Mouse (Mus musculus) CH12.LX (cell line): ENCODE data around the gene Rhobtb3. TPM values are rescaled to one million over a fixed set of nuclear protein-coding genes. Genes with fewer than 3 reads are reported as not detected.

ENCODE experiments used
- DNase-seq: peaks from one replicate; pipeline ENCODE4 v3.0.0-alpha.2; 2013; ENCODE audit errors: extremely low read depth
- H3K27ac ChIP-seq: 2 replicates; pipeline ENCODE4 v1.5.1; 2012; ENCODE audit warnings: low read depth, mild to moderate bottlenecking, control low read depth, moderate library complexity; ENCODE audit not compliant: insufficient read depth
- H3K27me3 ChIP-seq: replicated peaks from 2 replicates; pipeline ENCODE3; 2012; ENCODE audit warnings: inconsistent platforms
- H3K36me3 ChIP-seq, 2 experiments: replicated peaks in 1 of 2; 2 replicates each; pipeline versions ENCODE3 to v1.6.1; 2012; ENCODE audit warnings: inconsistent platforms in 1 of 2, low read length in 1 of 2, mild to moderate bottlenecking in 1 of 2, mixed read lengths in 1 of 2, moderate library complexity in 1 of 2; ENCODE audit not compliant: control insufficient read depth in 1 of 2, insufficient read depth in 1 of 2
- H3K4me1 ChIP-seq, 2 experiments: 2 replicates each; pipeline ENCODE4 v1.6.1; 2012; ENCODE audit warnings: inconsistent platforms in 1 of 2, moderate library complexity in 1 of 2; ENCODE audit not compliant: insufficient read depth in 2 of 2, control insufficient read depth in 1 of 2
- H3K4me2 ChIP-seq: 2 replicates; pipeline ENCODE4 v1.6.1; 2012; ENCODE audit warnings: low read depth, mild to moderate bottlenecking, control low read depth; ENCODE audit not compliant: poor library complexity, insufficient read depth, severe bottlenecking
- H3K4me3 ChIP-seq, 3 experiments: fragments of 150-350 bp in 1 of 3; sonication (generic) in 1 of 3; replicated peaks in 1 of 3; 2 replicates each; pipeline versions ENCODE3 to v1.5.1; 2011 to 2012; ENCODE audit warnings: low read depth in 2 of 3, low read length in 2 of 3, mild to moderate bottlenecking in 2 of 3, moderate library complexity in 2 of 3, control low read depth in 1 of 3, improper control_type of control experiment in 1 of 3, inconsistent platforms in 1 of 3, mixed read lengths in 1 of 3; ENCODE audit not compliant: poor library complexity in 1 of 3
- H3K79me2 ChIP-seq: replicated peaks from 2 replicates; pipeline ENCODE4 v1.6.1; 2012; ENCODE audit warnings: mild to moderate bottlenecking, moderate library complexity; ENCODE audit not compliant: control insufficient read depth, poor library complexity, insufficient read depth, severe bottlenecking; ENCODE audit errors: extremely low read depth
- H3K9ac ChIP-seq: 2 replicates; pipeline ENCODE4 v1.6.1; 2012; ENCODE audit warnings: low read depth, mild to moderate bottlenecking, control low read depth, moderate library complexity; ENCODE audit not compliant: insufficient read depth
- H3K9me3 ChIP-seq: replicated peaks from 2 replicates; pipeline ENCODE3; 2012; ENCODE audit warnings: low read length, inconsistent platforms, mixed read lengths
- CHD2 ChIP-seq: IDR thresholded peaks from 2 replicates; pipeline ENCODE4 v1.6.1; 2011; ENCODE audit warnings: low read length, improper control_type of control experiment
- CTCF ChIP-seq, 2 experiments: IDR thresholded peaks in 1 of 2; conservative IDR thresholded peaks in 1 of 2; 2 replicates each; pipeline ENCODE4 v1.5.1; 2011 to 2012; ENCODE audit warnings: low read depth in 2 of 2, low read length in 2 of 2, improper control_type of control experiment in 1 of 2, inconsistent platforms in 1 of 2, mild to moderate bottlenecking in 1 of 2, moderate library complexity in 1 of 2
- E2F4 ChIP-seq: IDR thresholded peaks from 2 replicates; pipeline ENCODE4 v1.6.1; 2011; ENCODE audit warnings: low read depth, low read length, improper control_type of control experiment; ENCODE audit not compliant: insufficient replicate concordance
- ELF1 ChIP-seq: IDR thresholded peaks from 2 replicates; pipeline ENCODE4 v1.6.1; 2014; ENCODE audit warnings: low read depth, mild to moderate bottlenecking, inconsistent platforms, low read length, improper control_type of control experiment
- EP300 ChIP-seq: IDR thresholded peaks from 2 replicates; pipeline ENCODE4 v1.6.1; 2011; ENCODE audit warnings: low read length, improper control_type of control experiment
- ETS1 ChIP-seq: conservative IDR thresholded peaks from 2 replicates; pipeline ENCODE4 v1.6.1; 2012; ENCODE audit warnings: low read depth, mild to moderate bottlenecking, inconsistent platforms, low read length, improper control_type of control experiment, moderate library complexity
- GABPA ChIP-seq: IDR thresholded peaks from 2 replicates; pipeline ENCODE4 v1.6.1; 2012; ENCODE audit warnings: low read depth, low read length, improper control_type of control experiment, inconsistent platforms; ENCODE audit not compliant: insufficient replicate concordance
- JUN ChIP-seq: IDR thresholded peaks from 2 replicates; pipeline ENCODE4 v1.6.1; 2011; ENCODE audit warnings: low read depth, mild to moderate bottlenecking, low read length, improper control_type of control experiment, moderate library complexity; ENCODE audit not compliant: insufficient read depth
- JUND ChIP-seq: conservative IDR thresholded peaks from 2 replicates; pipeline ENCODE4 v1.6.1; 2011; ENCODE audit warnings: low read depth, low read length, improper control_type of control experiment
- KAT2A ChIP-seq: IDR thresholded peaks from 2 replicates; pipeline ENCODE4 v1.6.1; 2012; ENCODE audit warnings: low read length, improper control_type of control experiment, inconsistent platforms; ENCODE audit not compliant: insufficient replicate concordance
- MAFK ChIP-seq: IDR thresholded peaks from 2 replicates; pipeline ENCODE4 v1.6.1; 2011; ENCODE audit warnings: low read length, improper control_type of control experiment; ENCODE audit not compliant: insufficient replicate concordance
- MAX ChIP-seq: IDR thresholded peaks from 2 replicates; pipeline ENCODE4 v1.6.1; 2011; ENCODE audit warnings: low read length, improper control_type of control experiment
- MAZ ChIP-seq: IDR thresholded peaks from 2 replicates; pipeline ENCODE4 v1.6.1; 2012; ENCODE audit warnings: low read depth, mild to moderate bottlenecking, inconsistent platforms, low read length, improper control_type of control experiment, moderate library complexity
- MYC ChIP-seq: IDR thresholded peaks from 2 replicates; pipeline ENCODE4 v1.6.1; 2011; ENCODE audit warnings: low read depth, mild to moderate bottlenecking, improper control_type of control experiment, low read length
- NRF1 ChIP-seq: IDR thresholded peaks from 2 replicates; pipeline ENCODE4 v1.6.1; 2014; ENCODE audit warnings: low read depth, mild to moderate bottlenecking, inconsistent platforms, low read length, improper control_type of control experiment, moderate library complexity
- RAD21 ChIP-seq: IDR thresholded peaks from 2 replicates; pipeline ENCODE4 v1.6.1; 2011; ENCODE audit warnings: low read depth, mild to moderate bottlenecking, low read length, improper control_type of control experiment, moderate library complexity
- RCOR1 ChIP-seq: conservative IDR thresholded peaks from 2 replicates; pipeline ENCODE4 v1.6.1; 2012; ENCODE audit warnings: low read depth, mild to moderate bottlenecking, inconsistent platforms, low read length, improper control_type of control experiment
- SMC3 ChIP-seq: IDR thresholded peaks from 2 replicates; pipeline ENCODE4 v1.6.1; 2011; ENCODE audit warnings: low read depth, low read length, improper control_type of control experiment
- TBP ChIP-seq: conservative IDR thresholded peaks from 2 replicates; pipeline ENCODE4 v1.6.1; 2011; ENCODE audit warnings: low read depth, low read length, improper control_type of control experiment
- TCF12 ChIP-seq: IDR thresholded peaks from 2 replicates; pipeline ENCODE4 v1.6.1; 2014; ENCODE audit warnings: low read depth, mild to moderate bottlenecking, inconsistent platforms, low read length, improper control_type of control experiment
- ZC3H11A ChIP-seq: IDR thresholded peaks from 2 replicates; pipeline ENCODE4 v1.6.1; 2012; ENCODE audit warnings: low read depth, mild to moderate bottlenecking, inconsistent platforms, low read length, improper control_type of control experiment
- ZMIZ1 ChIP-seq: IDR thresholded peaks from 2 replicates; pipeline ENCODE4 v1.6.1; 2012; ENCODE audit warnings: low read depth, mild to moderate bottlenecking, inconsistent platforms, low read length, improper control_type of control experiment
- dilution Hi-C: fragments of 300-500 bp; cut with MboI; formaldehyde crosslinking; loops from 2 replicates; pipeline ENCODE4 v1.14.3; 2020; ENCODE audit warnings: low sequenced_read_pairs; ENCODE audit not compliant: extremely low pct_unique_long_range_greater_than_20kb, extremely low pct_ligation_motif_present
- in situ Hi-C: fragments of 300-500 bp; cut with MboI; formaldehyde crosslinking; loops from 3 replicates; pipeline ENCODE4 v1.14.3; 2019; ENCODE audit warnings: low sequenced_read_pairs, low pct_ligation_motif_present, low pct_unique_long_range_greater_than_20kb, mixed read lengths
- polyA plus RNA-seq: library from polyadenylated mRNA; unstranded; fragments of >175 nt; gene quantifications from 2 replicates; pipeline ENCODE4 v1.2.1, GENCODE M21; 2012; ENCODE audit warnings: low read depth; ENCODE audit not compliant: insufficient read length
- total RNA-seq, 2 experiments: library from RNA; depleted of rRNA; stranded (reverse); fragments of 300-350 nt in 1 of 2; fragments of >200 nt in 1 of 2; gene quantifications; 2 replicates each; pipeline ENCODE4 v1.2.3; 2012 to 2014

Gene Rhobtb3
- total and polyA plus RNA-seq, 3 experiments, result 2.0 to 3.6 (median 3.4) TPM

DNA sequence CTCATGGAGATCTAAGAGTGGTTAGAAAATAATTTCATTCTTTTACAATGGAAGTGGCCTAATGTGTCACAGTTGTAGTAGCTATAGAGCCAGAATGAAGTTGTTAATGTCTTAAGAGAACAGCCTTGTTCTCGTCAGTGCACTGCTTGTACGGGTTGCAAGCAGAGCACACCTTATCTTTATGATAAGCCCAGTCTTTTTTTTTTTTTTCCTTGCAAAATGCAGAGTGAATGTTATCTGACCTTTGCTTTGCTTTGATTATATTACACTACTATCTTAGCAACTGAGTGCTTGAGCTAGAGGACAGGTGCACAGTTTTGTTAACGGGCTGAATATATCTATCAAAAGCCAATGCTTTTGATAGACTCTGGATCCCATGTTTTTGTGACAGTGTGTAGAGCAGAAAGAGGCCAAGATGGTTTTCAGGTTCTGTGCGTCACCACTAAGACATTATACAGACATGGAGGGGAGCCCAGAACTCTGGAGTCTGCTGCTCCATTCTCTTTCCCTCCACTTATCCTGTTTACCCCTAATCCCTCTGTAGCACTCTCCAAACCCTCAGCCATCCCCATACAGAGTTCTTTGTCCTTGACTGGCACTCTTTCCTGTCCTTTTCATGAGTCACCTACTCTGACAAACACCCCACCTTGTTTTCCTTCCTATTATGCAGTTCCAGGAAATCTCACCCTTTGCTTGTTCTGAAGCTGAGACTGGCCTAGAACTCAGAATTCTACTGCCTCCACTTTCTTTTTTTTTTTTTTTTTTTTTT, 68.9 kb downstream of the Rhobtb3 start:
- no peaks in the 10 kb centered on the region for H3K27me3 ChIP-seq
- dilution Hi-C loops, result no loop called here
- no peak overlapping the region for H3K4me3 ChIP-seq
- no peak overlapping the region for H3K9ac ChIP-seq
- no peaks in the 10 kb centered on the region for H3K9me3 ChIP-seq
- H3K4me1 ChIP-seq, result peaks cover 4 to 42% of the 10 kb centered on the region in 2 experiments
- TF ChIP-seq GABPA (no peak), CTCF (conservative IDR thresholded peaks at IDR 0.05 in 1 of 2, IDR thresholded peaks at IDR 0.05 in 1 of 2; ENCODE audit: low read depth in 2 of 2, low read length in 2 of 2) (no peak), TCF12 (no peak), E2F4 (no peak), MAX (no peak), SMC3 (no peak), MAZ (no peak), JUND (no peak)
- H3K4me2 ChIP-seq, result no peak overlapping the region
- H3K79me2 ChIP-seq, result no peaks in the 10 kb centered on the region
- DNase-seq, result no peak
- no peak overlapping the region for H3K27ac ChIP-seq
- in situ Hi-C loops, result loop anchor here (5.0 to 25.0 kb wide), 2 partner anchors 77 to 1012 kb away; no protein-coding TSS in a partner anchor
- H3K36me3 ChIP-seq, result no peaks in the 10 kb centered on the region

DNA sequence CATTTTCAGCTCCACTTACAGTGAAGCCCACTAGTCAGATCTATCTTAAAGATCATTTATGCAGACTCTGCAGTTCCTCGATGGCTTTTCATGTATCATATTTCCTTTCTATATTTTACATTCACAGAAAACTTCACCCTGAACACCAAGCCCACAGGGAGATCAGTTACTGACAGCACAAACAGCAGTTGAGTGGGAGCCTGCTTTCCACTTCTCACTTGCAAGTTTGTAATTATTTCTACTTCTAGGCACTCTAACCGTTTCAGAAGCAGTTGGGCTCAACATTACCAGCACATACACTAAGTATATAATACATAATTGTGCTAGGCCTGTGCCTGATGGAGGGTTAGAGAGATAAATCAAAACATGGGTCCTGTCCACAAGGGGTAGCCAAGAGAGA, 75.8 kb downstream of the Rhobtb3 start:
- Histone ChIP-seq H3K9me3 (no peaks in the 10 kb centered on the region), H3K4me1 (peaks cover 0 to 2% of the 10 kb centered on the region in 2 experiments; a peak in 1 of 4 replicates), H3K27me3 (no peaks in the 10 kb centered on the region), H3K27ac (no peak overlapping the region), H3K36me3 (no peaks in the 10 kb centered on the region), H3K4me3 (no peak overlapping the region), H3K4me2 (no peak overlapping the region), H3K79me2 (no peaks in the 10 kb centered on the region), H3K9ac (no peak overlapping the region)
- DNase-seq, result no peak
- dilution Hi-C loops (no loop called here), in situ Hi-C loops (no loop called here)
- TF ChIP-seq JUND, result no peak
- no peak for TF ChIP-seq RAD21
- TF ChIP-seq EP300, result no peak

DNA sequence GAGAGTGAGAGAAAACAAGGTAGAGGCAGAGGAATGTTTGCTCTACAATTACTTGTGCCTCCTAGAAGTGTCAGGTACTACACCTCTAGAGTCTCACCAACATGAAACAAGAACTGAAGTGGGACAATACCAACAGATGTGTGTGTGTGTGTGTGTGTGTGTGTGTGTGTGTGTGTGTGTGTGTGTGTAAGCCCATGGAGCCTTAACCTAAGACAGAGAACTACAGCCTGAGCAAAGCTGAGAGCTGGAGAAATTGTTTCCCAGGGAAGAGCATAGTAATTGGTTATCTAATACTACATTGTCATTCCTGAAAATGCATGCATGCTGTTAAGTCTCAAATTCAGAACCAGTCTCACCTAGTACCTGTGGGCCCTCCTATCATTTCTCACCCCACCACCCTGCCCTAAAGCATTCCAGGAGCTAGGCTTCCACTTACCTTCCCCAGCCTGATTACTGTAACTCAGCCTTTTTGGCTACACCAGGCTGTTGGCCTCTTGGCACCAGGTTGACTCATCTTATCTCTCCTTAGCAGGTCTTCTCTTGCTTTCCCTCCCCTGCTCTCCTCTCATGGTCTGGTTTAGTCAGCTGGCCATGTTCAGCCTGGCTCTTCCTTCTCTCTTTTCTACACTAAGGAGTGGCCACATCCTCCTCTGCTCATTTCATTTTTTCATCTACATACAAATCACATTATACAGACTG, 78.1 kb downstream of the Rhobtb3 start:
- Histone ChIP-seq H3K4me3 (no peak overlapping the region), H3K36me3 (no peaks in the 10 kb centered on the region), H3K79me2 (no peaks in the 10 kb centered on the region), H3K4me1 (no peaks in the 10 kb centered on the region), H3K27ac (no peak overlapping the region), H3K9ac (no peak overlapping the region), H3K27me3 (no peaks in the 10 kb centered on the region), H3K9me3 (peaks cover 8% of the 10 kb centered on the region), H3K4me2 (no peak overlapping the region)
- dilution Hi-C loops, result no loop called here
- in situ Hi-C loops, result no loop called here
- DNase-seq, result no peak
- TF ChIP-seq ELF1 (no peak), KAT2A (no peak), ETS1 (no peak), JUN (no peak), GABPA (no peak), JUND (no peak), ZMIZ1 (no peak), NRF1 (no peak), TBP (no peak), CHD2 (no peak), CTCF (conservative IDR thresholded peaks at IDR 0.05 in 1 of 2, IDR thresholded peaks at IDR 0.05 in 1 of 2; ENCODE audit: low read depth in 2 of 2, low read length in 2 of 2) (no peak), RCOR1 (no peak), E2F4 (no peak), ZC3H11A (no peak), MYC (no peak), TCF12 (no peak), MAFK (no peak)
